Comparison of ENCODE assay signal across 12 mouse cellular contexts in genomic region chr3:126659832-126660564, GRCm38 (mm10).
A peak's percentile ranks its signal among the peaks of the same experiment; 100 is the strongest.
DNase-seq lines count a peak whose midpoint lies in the region; ATAC-seq and TF ChIP-seq lines count a peak whose summit lies in the region.
"Had no signal": no experiment of that assay in that cellular context is flagged by ENCODE, and none has a peak within 500 bp of the region (broad histone marks: within the 10 kb centered on the region; RNA-seq: fewer than 3 reads in every experiment).

No protein-coding gene starts in this region.

- H3K4me1 ChIP-seq in heart, embryonic 14.5 days (ENCODE audit: control insufficient read depth in 2 of 2, insufficient read depth in 2 of 2, low read length in 2 of 2): peaks cover 25 to 62% of the 10 kb centered on the region in 2 experiments
- H3K4me1 ChIP-seq in thymus, adult 2 months (replicated peaks; ENCODE audit: control insufficient read depth, insufficient read depth, low read length): peaks cover 30% of the 10 kb centered on the region
- H3K4me1 ChIP-seq in kidney, embryonic 15.5 days: peaks cover 24% of the 10 kb centered on the region
- H3K4me1 ChIP-seq in midbrain, embryonic 15.5 days: no peaks in the 10 kb centered on the region
- H3K4me1 ChIP-seq: midbrain, embryonic 12.5 days had no signal

- H3K36me3 ChIP-seq in heart, embryonic 14.5 days (ENCODE audit: control insufficient read depth, insufficient read depth, low read length): no peaks in the 10 kb centered on the region
- no peaks in the 10 kb centered on the region for H3K36me3 ChIP-seq in thymus, adult 2 months (ENCODE audit: control insufficient read depth, insufficient read depth, low read length)
- no peaks in the 10 kb centered on the region for H3K36me3 ChIP-seq in kidney, embryonic 15.5 days
- no peaks in the 10 kb centered on the region for H3K36me3 ChIP-seq in midbrain, embryonic 15.5 days (replicated peaks)
- H3K36me3 ChIP-seq: embryonic facial prominence, embryonic 13.5 days; midbrain, embryonic 12.5 days had no signal

- no peak for TF ChIP-seq POLR2A in thymus, adult 2 months (IDR thresholded peaks at IDR 0.05; ENCODE audit: control insufficient read depth, extremely low read depth, insufficient read depth, low read length, poor library complexity)

- WGBS in heart, embryonic 14.5 days: 33% methylated on average over 8 of the region's 8 CpGs
- 22% methylated on average over 8 of the region's 8 CpGs for WGBS in thymus, adult 2 months
- 74% methylated on average over 8 of the region's 8 CpGs for WGBS in kidney, embryonic 15.5 days
- 84% methylated on average over 8 of the region's 8 CpGs for WGBS in midbrain, embryonic 15.5 days

- H3K27me3 ChIP-seq in heart, embryonic 14.5 days (ENCODE audit: control insufficient read depth, insufficient read depth, low read length): no peaks in the 10 kb centered on the region
- no peaks in the 10 kb centered on the region for H3K27me3 ChIP-seq in thymus, adult 2 months (ENCODE audit: control insufficient read depth, insufficient read depth, low read length)
- no peaks in the 10 kb centered on the region for H3K27me3 ChIP-seq in kidney, embryonic 15.5 days
- no peaks in the 10 kb centered on the region for H3K27me3 ChIP-seq in midbrain, embryonic 15.5 days (replicated peaks)
- H3K27me3 ChIP-seq: embryonic facial prominence, embryonic 13.5 days; midbrain, embryonic 12.5 days had no signal

- peak overlapping the region; percentile 23; the same call in 1 of the 2 replicates for H3K4me2 ChIP-seq in heart, embryonic 14.5 days (ENCODE audit: low read length)
- no peak overlapping the region for H3K4me2 ChIP-seq in kidney, embryonic 15.5 days
- no peak overlapping the region for H3K4me2 ChIP-seq in midbrain, embryonic 15.5 days
- H3K4me2 ChIP-seq: midbrain, embryonic 12.5 days had no signal

- intact Hi-C loops in heart, postnatal 25 days (cut with DNase I): no loop called here

- H3K4me3 ChIP-seq in heart, embryonic 14.5 days (ENCODE audit: control insufficient read depth in 1 of 2, insufficient read depth in 1 of 2, low read depth in 1 of 2, low read length in 2 of 2): no peak overlapping the region
- H3K4me3 ChIP-seq in thymus, adult 2 months (ENCODE audit: control insufficient read depth, insufficient read depth, low read length): no peak overlapping the region
- H3K4me3 ChIP-seq in kidney, embryonic 15.5 days (replicated peaks): no peak overlapping the region
- H3K4me3 ChIP-seq in midbrain, embryonic 15.5 days: no peak overlapping the region
- H3K4me3 ChIP-seq: embryonic facial prominence, embryonic 13.5 days; midbrain, embryonic 12.5 days had no signal

- H3K9ac ChIP-seq in heart, embryonic 14.5 days (ENCODE audit: low read length): peak overlapping the region; percentile 49
- H3K9ac ChIP-seq in kidney, embryonic 15.5 days: no peak overlapping the region
- H3K9ac ChIP-seq in midbrain, embryonic 15.5 days: no peak overlapping the region
- H3K9ac ChIP-seq: embryonic facial prominence, embryonic 13.5 days; liver, embryonic 14.5 days; midbrain, embryonic 12.5 days had no signal

- peak; percentile 32; the same call in 1 of the 2 replicates for ATAC-seq in heart, embryonic 14.5 days (ENCODE audit: insufficient number of reproducible peaks, insufficient read depth, low FRiP score, low read depth)
- peak; percentile 87 for ATAC-seq in kidney, embryonic 15.5 days (replicated peaks; ENCODE audit: low FRiP score)
- no peak for ATAC-seq in midbrain, embryonic 15.5 days (replicated peaks)

- H3K9me3 ChIP-seq in heart, embryonic 14.5 days (ENCODE audit: control insufficient read depth, low read length): no peaks in the 10 kb centered on the region
- H3K9me3 ChIP-seq in kidney, embryonic 15.5 days (replicated peaks): no peaks in the 10 kb centered on the region
- no peaks in the 10 kb centered on the region for H3K9me3 ChIP-seq in midbrain, embryonic 15.5 days
- H3K9me3 ChIP-seq: embryonic facial prominence, embryonic 13.5 days; midbrain, embryonic 12.5 days had no signal

- no peak for DNase-seq in heart, postnatal 25 days (ENCODE audit: low spot score)
- no peak for DNase-seq in thymus, adult 2 months
- no peak for DNase-seq in thymus, postnatal 4 days
- no peak for DNase-seq in left cerebral cortex, adult 11 months (ENCODE audit: low spot score)
- DNase-seq in thymus, postnatal 10 days (ENCODE audit: low spot score in 2 of 2): no peak
- DNase-seq: cerebellum, postnatal 14 days had no signal

- no peak for TF ChIP-seq CTCF in thymus, adult 2 months (IDR thresholded peaks at IDR 0.05; ENCODE audit: borderline replicate concordance, control insufficient read depth, extremely low read depth, insufficient read depth, low read length, poor library complexity)

- peak overlapping the region; percentile 89 to 90 for H3K27ac ChIP-seq in heart, embryonic 14.5 days (replicated peaks in 1 of 2; ENCODE audit: control insufficient read depth in 1 of 2, insufficient read depth in 1 of 2, low read depth in 2 of 2, low read length in 2 of 2)
- peak overlapping the region; percentile 82 for H3K27ac ChIP-seq in thymus, adult 2 months (ENCODE audit: control insufficient read depth, insufficient read depth, low read length)
- peak overlapping the region; percentile 62 for H3K27ac ChIP-seq in kidney, embryonic 15.5 days
- H3K27ac ChIP-seq in midbrain, embryonic 15.5 days: no peak overlapping the region
- H3K27ac ChIP-seq: embryonic facial prominence, embryonic 13.5 days; liver, embryonic 14.5 days; midbrain, embryonic 12.5 days had no signal
